Mouse (Mus musculus): ENCODE results near the gene Dnah6. TPM values are rescaled to one million over a fixed set of nuclear protein-coding genes. Genes with fewer than 3 reads are reported as not detected.

The Dnah6 gene
- total RNA-seq (2017), result under 0.01 and 0.12 TPM in 2 replicates

DNA sequence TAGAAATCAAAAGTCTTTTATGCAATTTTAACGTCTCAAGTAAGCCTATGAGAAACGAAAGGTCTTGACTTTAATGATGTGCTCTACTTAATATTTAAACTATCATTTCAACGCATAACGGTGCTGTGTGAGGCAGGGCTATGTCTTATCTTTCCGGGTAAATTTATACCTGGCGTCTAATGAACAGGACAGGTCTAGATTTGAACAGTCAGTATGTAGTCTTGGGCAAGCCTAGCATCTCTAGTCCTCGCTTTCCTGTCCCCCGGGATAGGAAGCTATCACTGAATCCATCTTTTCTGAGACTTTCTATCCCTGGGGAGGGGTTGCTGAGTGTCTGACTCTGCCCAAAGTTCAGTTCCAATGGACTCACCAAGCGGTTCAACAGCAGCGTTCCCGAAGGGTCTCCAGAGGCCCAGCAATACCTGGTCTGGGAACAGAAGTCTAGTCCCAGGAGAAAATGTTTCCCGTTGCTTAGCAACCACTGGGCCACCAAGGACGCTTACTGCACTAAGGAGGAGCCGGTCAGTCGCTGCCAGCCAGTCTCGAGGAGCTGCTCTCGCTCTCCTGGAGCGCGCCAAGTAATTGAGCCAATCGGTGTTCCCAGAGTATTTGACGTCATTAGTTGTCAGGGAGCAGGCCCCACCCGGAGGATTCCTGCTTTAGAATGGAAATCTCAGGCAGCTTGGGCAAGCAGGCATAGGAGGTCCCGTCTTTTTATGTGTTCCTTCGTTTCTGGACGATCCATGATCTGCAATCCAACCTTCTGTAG is at the start of gene Dnah6:
Gene Dnah6 (minus strand): TSS at position 463 of the 769 bp plus-strand sequence.
- peak; percentile 92 for ATAC-seq (ENCODE audit: extremely low read depth, insufficient number of reproducible peaks, low FRiP score, poor library complexity, severe bottlenecking)

DNA sequence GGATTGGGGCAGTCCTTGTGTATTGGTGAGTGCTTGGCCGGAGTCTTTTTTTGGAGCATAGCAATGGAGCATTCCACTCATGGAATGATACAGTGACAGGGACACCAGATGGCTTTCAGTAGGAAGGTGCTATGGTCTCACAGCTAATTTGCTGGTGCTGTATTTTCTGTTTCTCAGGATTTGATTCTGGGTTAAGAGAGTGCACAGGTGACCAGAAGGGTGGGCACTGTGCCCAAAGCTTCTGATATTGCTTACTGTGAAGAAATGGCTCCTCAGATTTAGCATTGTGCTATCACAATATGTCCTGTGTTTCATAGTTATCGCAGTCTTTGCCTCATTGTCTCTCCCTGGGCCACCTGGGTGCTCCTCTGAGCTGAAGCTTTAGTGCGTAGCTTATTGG is 47.9 kb upstream of the Dnah6 start:
- no peak for ATAC-seq (ENCODE audit: extremely low read depth, insufficient number of reproducible peaks, low FRiP score, poor library complexity, severe bottlenecking)

DNA sequence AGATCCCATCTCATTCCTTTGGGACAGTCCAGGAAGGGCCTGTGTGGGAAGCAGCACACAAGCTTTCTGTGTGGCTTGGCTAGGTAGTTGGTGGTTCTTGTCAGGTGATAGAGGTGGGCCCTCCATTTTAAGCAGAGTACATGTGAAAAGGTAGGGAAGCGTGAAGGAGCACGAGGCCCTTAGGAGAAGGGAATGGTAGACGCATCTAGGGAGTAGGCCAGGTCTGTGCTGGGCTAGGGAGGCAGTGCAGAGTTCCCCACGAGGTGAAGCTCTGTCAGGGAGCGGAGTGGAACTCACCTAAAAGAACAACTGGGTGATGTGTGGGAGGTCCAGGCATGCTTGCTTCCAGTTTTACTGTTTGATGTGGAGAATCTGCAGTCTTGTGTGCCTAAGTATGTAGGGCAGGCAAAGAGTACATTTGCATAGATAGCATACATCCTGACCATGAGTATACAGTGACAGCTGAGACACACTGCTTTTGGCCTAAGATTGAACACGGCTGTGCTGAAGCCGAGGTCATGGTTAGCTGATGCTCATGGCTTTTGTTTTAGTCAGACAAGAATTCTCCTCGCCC is 46.4 kb upstream of the Dnah6 start:
- ATAC-seq (ENCODE audit: extremely low read depth, insufficient number of reproducible peaks, low FRiP score, poor library complexity, severe bottlenecking), result no peak

GRCm38 (mm10) chr6:73264801-73265200 is 43.4 kb upstream of the Dnah6 start:
- ATAC-seq (ENCODE audit: extremely low read depth, insufficient number of reproducible peaks, low FRiP score, poor library complexity, severe bottlenecking), result no peak

GRCm38 (mm10) chr6:73260110-73260509 is 38.7 kb upstream of the Dnah6 start:
- ATAC-seq (ENCODE audit: extremely low read depth, insufficient number of reproducible peaks, low FRiP score, poor library complexity, severe bottlenecking), result no peak

DNA sequence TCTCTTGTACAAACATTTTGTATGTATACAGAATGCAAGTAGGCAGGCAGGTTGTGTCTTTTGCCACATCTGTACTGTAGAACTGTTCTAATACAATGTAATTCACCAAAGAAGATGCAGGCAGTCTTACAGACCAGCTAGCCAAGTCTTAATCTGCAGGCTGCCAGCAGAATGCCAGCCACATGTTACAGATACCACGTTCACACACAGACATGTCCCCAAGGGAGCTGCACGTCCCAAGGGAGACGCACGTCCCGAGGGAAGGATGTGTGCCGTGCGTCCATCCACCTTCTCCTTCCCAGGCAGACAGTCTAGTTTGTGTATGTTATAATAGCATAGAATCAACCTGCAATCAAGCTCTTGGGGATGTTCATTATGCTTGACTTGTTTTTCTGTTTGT is 35.6 kb upstream of the Dnah6 start:
- no peak for ATAC-seq (ENCODE audit: extremely low read depth, insufficient number of reproducible peaks, low FRiP score, poor library complexity, severe bottlenecking)

- peak; percentile 48 for ATAC-seq (ENCODE audit: extremely low read depth, insufficient number of reproducible peaks, low FRiP score, poor library complexity, severe bottlenecking)
Measured at GRCm38 (mm10) chr6:73254307-73255228, 33.1 kb upstream of the Dnah6 start.

GRCm38 (mm10) chr6:73253584-73253983 is 32.1 kb upstream of the Dnah6 start:
- ATAC-seq (ENCODE audit: extremely low read depth, insufficient number of reproducible peaks, low FRiP score, poor library complexity, severe bottlenecking), result no peak

DNA sequence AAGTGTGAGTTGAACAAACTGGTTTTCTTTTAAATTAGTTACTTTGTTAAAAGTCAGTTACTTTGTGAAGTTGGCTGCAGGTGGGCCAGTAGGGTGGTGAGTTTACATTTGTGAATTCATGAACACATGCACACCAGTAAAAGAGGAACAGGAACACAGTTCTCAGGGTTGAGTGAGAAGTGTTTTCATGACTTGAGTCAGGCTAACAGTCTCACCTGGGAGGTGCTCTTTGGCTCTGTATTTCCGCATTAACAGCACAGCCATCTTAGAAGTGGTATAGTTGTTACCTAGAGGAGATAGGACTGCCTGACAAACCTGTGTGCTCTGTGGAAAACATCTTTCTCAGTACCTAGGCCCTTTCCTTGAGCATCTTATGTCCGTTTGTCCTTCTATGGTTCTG is 31.6 kb upstream of the Dnah6 start:
- ATAC-seq (ENCODE audit: extremely low read depth, insufficient number of reproducible peaks, low FRiP score, poor library complexity, severe bottlenecking), result peak; percentile 41; the same call in 1 of the 2 replicates

GRCm38 (mm10) chr6:73252396-73252795 is 30.9 kb upstream of the Dnah6 start:
- ATAC-seq (ENCODE audit: extremely low read depth, insufficient number of reproducible peaks, low FRiP score, poor library complexity, severe bottlenecking), result no peak

DNA sequence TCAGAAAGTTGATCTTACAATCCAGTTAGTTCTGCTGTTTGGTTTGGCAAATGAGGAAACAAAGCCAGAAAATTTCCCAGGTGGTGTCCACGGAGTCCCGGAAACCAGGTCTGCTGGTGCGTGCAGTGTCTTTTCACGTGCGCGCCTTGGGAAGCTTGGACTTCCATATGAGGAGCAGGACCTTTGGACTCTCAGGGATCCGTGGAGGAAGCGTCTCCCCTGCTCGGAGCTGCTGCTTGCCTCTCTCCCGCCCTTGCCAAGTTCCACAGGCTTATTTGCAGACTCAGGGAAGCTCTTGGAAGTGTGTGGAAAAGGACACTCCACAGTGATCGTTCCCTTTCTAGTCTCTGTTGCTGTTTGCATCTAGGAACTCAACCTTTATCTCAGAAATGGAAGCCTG is 29.9 kb upstream of the Dnah6 start:
- ATAC-seq (ENCODE audit: extremely low read depth, insufficient number of reproducible peaks, low FRiP score, poor library complexity, severe bottlenecking), result no peak

DNA sequence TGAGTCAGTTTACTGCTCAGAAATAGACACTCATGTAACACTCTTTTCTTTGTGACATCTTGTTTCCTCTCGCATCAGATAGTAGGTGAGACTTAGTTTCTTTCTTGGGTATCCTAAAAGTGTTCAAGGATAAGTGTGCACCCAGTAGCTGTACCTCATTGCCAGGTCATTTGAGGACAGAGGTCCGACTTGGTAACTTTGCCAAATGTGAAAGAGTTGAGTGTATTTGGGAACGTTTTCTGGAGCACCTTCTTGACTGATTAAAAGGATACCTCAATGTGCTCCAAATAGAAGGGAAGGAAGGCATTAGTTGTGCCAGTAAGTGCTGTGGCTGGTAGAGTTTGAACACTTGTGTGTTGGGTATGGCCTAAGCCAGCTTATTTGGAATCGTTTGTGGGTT is 28.4 kb upstream of the Dnah6 start:
- no peak for ATAC-seq (ENCODE audit: extremely low read depth, insufficient number of reproducible peaks, low FRiP score, poor library complexity, severe bottlenecking)

- no peak for ATAC-seq (ENCODE audit: extremely low read depth, insufficient number of reproducible peaks, low FRiP score, poor library complexity, severe bottlenecking)
Measured at GRCm38 (mm10) chr6:73249049-73249422, 27.6 kb upstream of the Dnah6 start.

- peak; percentile 88 for ATAC-seq (ENCODE audit: extremely low read depth, insufficient number of reproducible peaks, low FRiP score, poor library complexity, severe bottlenecking)
Measured at GRCm38 (mm10) chr6:73248237-73249048, 27.0 kb upstream of the Dnah6 start, which contains the start of gene Suclg1. Suclg1 (plus strand) TSS chr6:73248382.

DNA sequence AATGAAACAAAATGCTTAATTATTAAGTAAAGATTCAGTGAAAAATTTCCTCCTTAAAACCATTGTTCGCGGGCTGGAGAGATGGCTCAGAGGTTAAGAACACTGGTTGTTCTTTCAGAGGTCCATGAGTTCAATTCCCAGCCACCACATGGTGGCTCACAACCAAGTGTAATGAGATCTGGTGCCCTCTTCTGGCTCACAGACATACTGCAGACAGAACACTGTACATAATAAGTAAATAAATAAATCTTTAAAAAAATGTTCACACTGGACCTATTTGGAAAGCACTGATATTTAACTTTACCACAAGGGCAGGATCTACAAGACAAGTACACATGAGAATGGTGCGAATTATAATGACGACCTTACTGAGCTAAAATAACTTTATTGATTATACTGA is 26.0 kb upstream of the Dnah6 start:
- ATAC-seq (ENCODE audit: extremely low read depth, insufficient number of reproducible peaks, low FRiP score, poor library complexity, severe bottlenecking), result no peak

- no peak for ATAC-seq (ENCODE audit: extremely low read depth, insufficient number of reproducible peaks, low FRiP score, poor library complexity, severe bottlenecking)
Measured at GRCm38 (mm10) chr6:73246821-73247220, 25.4 kb upstream of the Dnah6 start.

DNA sequence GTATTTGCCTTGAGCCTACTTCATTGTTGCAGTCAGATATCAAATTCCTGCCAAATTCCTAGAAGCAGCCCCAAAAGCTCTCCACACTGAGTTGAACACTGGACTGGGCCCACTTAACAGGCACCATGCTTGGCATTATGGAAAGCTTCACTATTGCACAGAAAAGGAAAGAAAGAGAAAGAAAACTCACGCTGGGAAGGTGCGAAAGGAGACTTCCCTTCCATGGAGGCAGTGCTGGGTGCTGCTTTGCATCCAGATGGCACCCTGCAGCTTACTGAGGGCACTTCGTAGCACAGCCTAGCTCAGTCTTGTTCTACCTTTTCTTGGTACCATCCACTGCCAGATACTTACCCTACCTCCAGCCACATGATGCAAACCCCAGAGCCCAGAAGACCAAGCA is 14.2 kb upstream of the Dnah6 start:
- no peak for ATAC-seq (ENCODE audit: extremely low read depth, insufficient number of reproducible peaks, low FRiP score, poor library complexity, severe bottlenecking)

DNA sequence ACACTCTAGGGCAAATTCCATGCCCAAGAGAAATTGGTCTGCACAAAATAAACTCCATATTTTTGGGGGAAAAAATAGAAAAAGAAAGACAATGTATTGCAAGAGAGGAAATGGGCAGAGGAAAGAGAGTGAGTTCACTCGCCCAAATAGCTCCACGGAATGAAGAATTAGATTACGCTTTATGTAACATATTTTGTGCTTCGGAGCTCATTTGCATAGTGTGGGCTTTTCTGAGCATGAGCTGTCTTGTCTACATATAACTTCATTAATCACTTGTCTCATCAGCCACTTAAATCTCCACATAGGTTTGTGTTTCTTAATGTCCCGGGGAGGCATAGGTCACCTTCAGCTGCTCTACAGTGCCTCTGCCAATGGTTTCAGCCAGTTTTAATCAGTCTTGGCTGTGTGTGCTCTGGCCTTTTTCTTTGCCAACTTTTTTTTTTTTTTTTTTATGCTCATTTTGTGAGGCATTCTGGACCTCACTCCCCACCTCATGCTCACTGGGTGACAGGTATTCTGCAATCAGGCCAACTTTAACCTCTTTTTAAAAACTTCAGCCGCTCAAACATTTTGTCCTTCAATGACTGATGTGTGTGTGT is 12.9 kb upstream of the Dnah6 start:
- ATAC-seq (ENCODE audit: extremely low read depth, insufficient number of reproducible peaks, low FRiP score, poor library complexity, severe bottlenecking), result no peak

Data from neutrophil, adult 5-6 weeks (primary cell).